Mouse (Mus musculus): Measurements from ENCODE around the gene Dnajb8. TPM values are rescaled to one million over a fixed set of nuclear protein-coding genes. Genes with fewer than 3 reads are reported as not detected.

Dnajb8 gene
- total and polyA plus RNA-seq, 3 experiments: not detected

- no peak overlapping the region for H3K4me2 ChIP-seq (ENCODE audit: insufficient read depth, low read depth, poor library complexity, severe bottlenecking)
- no peaks in the 10 kb centered on the region for H3K36me3 ChIP-seq (replicated peaks in 1 of 2; ENCODE audit: control insufficient read depth in 1 of 2, insufficient read depth in 1 of 2, low read length in 1 of 2)
- H3K9me3 ChIP-seq (replicated peaks; ENCODE audit: low read length): peaks cover 15% of the 10 kb centered on the region
- dilution Hi-C loops (cut with MboI; ENCODE audit: extremely low pct_ligation_motif_present, extremely low pct_unique_long_range_greater_than_20kb, low sequenced_read_pairs) (no loop called here), in situ Hi-C loops (cut with MboI; ENCODE audit: low pct_ligation_motif_present, low pct_unique_long_range_greater_than_20kb, low sequenced_read_pairs) (no loop called here)
- no peak overlapping the region for H3K27ac ChIP-seq (ENCODE audit: insufficient read depth, low read depth)
- no peaks in the 10 kb centered on the region for H3K4me1 ChIP-seq (ENCODE audit: control insufficient read depth in 1 of 2, insufficient read depth in 2 of 2)
- no peak overlapping the region for H3K9ac ChIP-seq (ENCODE audit: insufficient read depth, low read depth)
- H3K4me3 ChIP-seq (replicated peaks in 1 of 3; ENCODE audit: low read depth in 2 of 3, low read length in 2 of 3, poor library complexity in 1 of 3): no peak overlapping the region
- peaks cover 19% of the 10 kb centered on the region for H3K27me3 ChIP-seq (replicated peaks)
- no peak for DNase-seq (ENCODE audit: extremely low read depth)
- H3K79me2 ChIP-seq (replicated peaks; ENCODE audit: control insufficient read depth, extremely low read depth, insufficient read depth, poor library complexity, severe bottlenecking): no peaks in the 10 kb centered on the region
- no peak for TF ChIP-seq ZKSCAN1 (IDR thresholded peaks at IDR 0.05; ENCODE audit: borderline replicate concordance, low read depth, low read length)
- no peak for TF ChIP-seq JUN (IDR thresholded peaks at IDR 0.05; ENCODE audit: insufficient read depth, low read depth, low read length)
- TF ChIP-seq GABPA (IDR thresholded peaks at IDR 0.05; ENCODE audit: insufficient replicate concordance, low read depth, low read length): no peak
- TF ChIP-seq MEF2A (IDR thresholded peaks at IDR 0.05; ENCODE audit: borderline replicate concordance, low read depth, low read length): no peak
- no peak for TF ChIP-seq IRF4 (IDR thresholded peaks at IDR 0.05; ENCODE audit: low read depth, low read length)
- TF ChIP-seq ZNF384 (IDR thresholded peaks at IDR 0.05; ENCODE audit: low read depth, low read length): no peak
- no peak for TF ChIP-seq NELFE (IDR thresholded peaks at IDR 0.05; ENCODE audit: low read depth, low read length)
Measured at GRCm38 (mm10) chr6:88196733-88197312, 25.2 kb upstream of the Dnajb8 start.

DNA sequence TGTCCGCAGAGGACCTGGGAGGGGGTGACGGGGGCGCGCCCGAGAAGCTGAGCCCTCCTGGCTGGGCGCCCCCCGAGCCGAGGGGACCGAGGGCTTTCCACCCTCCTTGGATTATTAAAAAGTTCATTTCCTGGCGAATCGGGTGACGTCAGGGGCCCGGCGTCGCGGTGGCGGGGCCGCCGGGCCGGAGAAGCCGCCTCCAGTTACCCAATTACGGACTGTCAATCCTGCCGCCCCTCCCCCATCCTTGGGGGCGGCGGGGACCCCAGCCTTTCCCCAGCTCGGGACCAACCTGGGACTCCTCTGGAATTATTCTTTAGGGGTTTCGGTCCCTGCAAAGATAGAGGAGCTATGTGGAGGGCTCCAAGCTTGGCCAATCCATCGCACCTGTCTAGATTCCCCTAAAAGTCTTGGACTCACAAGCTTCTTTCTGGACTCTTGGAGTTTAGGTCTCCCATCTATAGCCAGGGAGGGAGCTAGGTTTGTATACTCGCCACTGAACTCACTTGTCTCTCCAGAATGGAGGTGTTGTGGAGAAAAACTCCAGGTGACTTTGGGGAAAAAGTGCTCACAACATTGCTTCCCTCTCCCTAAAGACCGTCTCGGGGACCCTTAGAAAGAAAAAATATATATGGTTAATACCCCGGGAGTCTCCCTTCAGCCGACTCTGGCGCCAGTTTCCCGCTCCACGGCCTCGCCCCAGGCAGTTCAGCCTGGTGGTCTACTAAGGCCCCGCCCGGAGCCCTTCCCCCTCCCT is 24.6 kb upstream of the Dnajb8 start:
- Histone ChIP-seq H3K9ac (ENCODE audit: insufficient read depth, low read depth) (no peak overlapping the region), H3K27ac (ENCODE audit: insufficient read depth, low read depth) (no peak overlapping the region), H3K36me3 (replicated peaks in 1 of 2; ENCODE audit: control insufficient read depth in 1 of 2, insufficient read depth in 1 of 2, low read length in 1 of 2) (no peaks in the 10 kb centered on the region), H3K79me2 (replicated peaks; ENCODE audit: control insufficient read depth, extremely low read depth, insufficient read depth, poor library complexity, severe bottlenecking) (no peaks in the 10 kb centered on the region), H3K4me2 (ENCODE audit: insufficient read depth, low read depth, poor library complexity, severe bottlenecking) (no peak overlapping the region), H3K9me3 (replicated peaks; ENCODE audit: low read length) (peaks cover 15% of the 10 kb centered on the region), H3K27me3 (replicated peaks) (peaks cover 24% of the 10 kb centered on the region), H3K4me1 (ENCODE audit: control insufficient read depth in 1 of 2, insufficient read depth in 2 of 2) (no peaks in the 10 kb centered on the region; a peak in 1 of 4 replicates), H3K4me3 (replicated peaks in 1 of 3; ENCODE audit: low read depth in 2 of 3, low read length in 2 of 3, poor library complexity in 1 of 3) (no peak overlapping the region)
- dilution Hi-C loops (cut with MboI; ENCODE audit: extremely low pct_ligation_motif_present, extremely low pct_unique_long_range_greater_than_20kb, low sequenced_read_pairs) (no loop called here), in situ Hi-C loops (cut with MboI; ENCODE audit: low pct_ligation_motif_present, low pct_unique_long_range_greater_than_20kb, low sequenced_read_pairs) (no loop called here)
- TF ChIP-seq HCFC1 (IDR thresholded peaks at IDR 0.05; ENCODE audit: low read depth, low read length): no peak
- TF ChIP-seq SIN3A (IDR thresholded peaks at IDR 0.05; ENCODE audit: low read length): no peak
- no peak for TF ChIP-seq TCF12 (IDR thresholded peaks at IDR 0.05; ENCODE audit: low read depth, low read length)
- no peak for TF ChIP-seq ZMIZ1 (IDR thresholded peaks at IDR 0.05; ENCODE audit: low read depth, low read length)
- no peak for TF ChIP-seq CHD1 (IDR thresholded peaks at IDR 0.05; ENCODE audit: low read depth, low read length)
- TF ChIP-seq SMC3 (IDR thresholded peaks at IDR 0.05; ENCODE audit: low read depth, low read length): no peak
- TF ChIP-seq UBTF (IDR thresholded peaks at IDR 0.05; ENCODE audit: low read depth, low read length): no peak
- no peak for TF ChIP-seq MEF2A (IDR thresholded peaks at IDR 0.05; ENCODE audit: borderline replicate concordance, low read depth, low read length)
- no peak for TF ChIP-seq ZKSCAN1 (IDR thresholded peaks at IDR 0.05; ENCODE audit: borderline replicate concordance, low read depth, low read length)
- DNase-seq (ENCODE audit: extremely low read depth): no peak

Measured in CH12.LX (cell line).